ENCODE assay signal across 12 mouse cellular contexts in genomic region chr7:24445266-24445926, GRCm38 (mm10). TPM values are rescaled to one million over a fixed set of nuclear protein-coding genes. Genes with fewer than 3 reads are reported as not detected.
DNase-seq lines count a peak whose midpoint lies in the region; ATAC-seq and TF ChIP-seq lines count a peak whose summit lies in the region.
"Had no signal": no experiment of that assay in that cellular context is flagged by ENCODE, and none has a peak within 500 bp of the region (broad histone marks: within the 10 kb centered on the region; RNA-seq: fewer than 3 reads in every experiment).

No protein-coding gene starts in this region.

- peak; percentile 25 for DNase-seq in 416B (ENCODE audit: low read depth)
- DNase-seq in lung, postnatal 0 days (ENCODE audit: low spot score), result peak; percentile 31
- peak; percentile 63 for DNase-seq in spleen, adult 12 weeks (ENCODE audit: low spot score)
- DNase-seq in forebrain, embryonic 14.5 days (ENCODE audit: low spot score), result no peak
- no peak for DNase-seq in testis, postnatal 10 days (ENCODE audit: low spot score)
- DNase-seq: cerebellum, adult 11 months; gastrocnemius, postnatal 14 days had no signal

- no peak overlapping the region for H3K9ac ChIP-seq in lung, postnatal 0 days (replicated peaks; ENCODE audit: low read depth)
- no peak overlapping the region for H3K9ac ChIP-seq in hindbrain, embryonic 12.5 days
- H3K9ac ChIP-seq in forebrain, embryonic 14.5 days (ENCODE audit: low read length), result no peak overlapping the region
- H3K9ac ChIP-seq: kidney, embryonic 15.5 days; liver, embryonic 15.5 days had no signal

- H3K4me1 ChIP-seq in lung, postnatal 0 days (ENCODE audit: insufficient read depth, low read depth, low read length), result 0 out of 2 replicates have a peak, but pooled peaks cover under 1% of the 10 kb centered on the region
- no peaks in the 10 kb centered on the region for H3K4me1 ChIP-seq in hindbrain, embryonic 12.5 days
- no peaks in the 10 kb centered on the region for H3K4me1 ChIP-seq in forebrain, embryonic 14.5 days (ENCODE audit: control insufficient read depth, insufficient read depth, low read length)

- no peak for TF ChIP-seq EP300 in lung, postnatal 0 days (IDR thresholded peaks at IDR 0.05)

- H3K4me3 ChIP-seq in lung, postnatal 0 days (ENCODE audit: low read depth, low read length), result no peak overlapping the region
- H3K4me3 ChIP-seq in hindbrain, embryonic 12.5 days, result no peak overlapping the region
- H3K4me3 ChIP-seq in forebrain, embryonic 14.5 days (ENCODE audit: low read depth, low read length), result no peak overlapping the region
- H3K4me3 ChIP-seq: kidney, embryonic 15.5 days; liver, embryonic 15.5 days had no signal

- no peak overlapping the region for H3K4me2 ChIP-seq in lung, postnatal 0 days (replicated peaks; ENCODE audit: low read depth, low read length)
- no peak overlapping the region for H3K4me2 ChIP-seq in hindbrain, embryonic 12.5 days (replicated peaks)
- no peak overlapping the region for H3K4me2 ChIP-seq in forebrain, embryonic 14.5 days (ENCODE audit: low read length)
- H3K4me2 ChIP-seq: kidney, embryonic 15.5 days; liver, embryonic 15.5 days had no signal

- no peak for TF ChIP-seq CTCF in lung, postnatal 0 days (IDR thresholded peaks at IDR 0.05)

- ATAC-seq in CD4-positive, CD25-positive, alpha-beta regulatory T cell, adult 4 months, result peak; percentile 31
- ATAC-seq in lung, postnatal 0 days, result no peak
- no peak for ATAC-seq in hindbrain, embryonic 12.5 days (ENCODE audit: low FRiP score)
- ATAC-seq in forebrain, embryonic 14.5 days, result no peak

- no peak overlapping the region for H3K27ac ChIP-seq in lung, postnatal 0 days (ENCODE audit: low read length)
- H3K27ac ChIP-seq in hindbrain, embryonic 12.5 days, result no peak overlapping the region
- no peak overlapping the region for H3K27ac ChIP-seq in forebrain, embryonic 14.5 days (ENCODE audit: low read depth, low read length)
- H3K27ac ChIP-seq: kidney, embryonic 15.5 days; liver, embryonic 15.5 days had no signal

- H3K9me3 ChIP-seq in lung, postnatal 0 days (ENCODE audit: low read length), result no peaks in the 10 kb centered on the region
- H3K9me3 ChIP-seq in hindbrain, embryonic 12.5 days (replicated peaks), result no peaks in the 10 kb centered on the region
- no peaks in the 10 kb centered on the region for H3K9me3 ChIP-seq in forebrain, embryonic 14.5 days (replicated peaks; ENCODE audit: control insufficient read depth, low read length)
- H3K9me3 ChIP-seq: kidney, embryonic 15.5 days; liver, embryonic 15.5 days had no signal

- 81% methylated on average over 9 of the region's 9 CpGs for WGBS in lung, postnatal 0 days
- 91% methylated on average over 9 of the region's 9 CpGs for WGBS in hindbrain, embryonic 12.5 days
- 91% methylated on average over 9 of the region's 9 CpGs for WGBS in forebrain, embryonic 14.5 days

- H3K36me3 ChIP-seq in lung, postnatal 0 days (ENCODE audit: insufficient read depth, low read length), result no peaks in the 10 kb centered on the region
- H3K36me3 ChIP-seq in hindbrain, embryonic 12.5 days, result no peaks in the 10 kb centered on the region
- H3K36me3 ChIP-seq in forebrain, embryonic 14.5 days (ENCODE audit: control insufficient read depth, insufficient read depth, low read length), result no peaks in the 10 kb centered on the region
- H3K36me3 ChIP-seq: kidney, embryonic 15.5 days; liver, embryonic 15.5 days had no signal

- H3K27me3 ChIP-seq in lung, postnatal 0 days (replicated peaks; ENCODE audit: insufficient read depth, low read length), result no peaks in the 10 kb centered on the region
- no peaks in the 10 kb centered on the region for H3K27me3 ChIP-seq in hindbrain, embryonic 12.5 days
- no peaks in the 10 kb centered on the region for H3K27me3 ChIP-seq in forebrain, embryonic 14.5 days (replicated peaks; ENCODE audit: control insufficient read depth, insufficient read depth, low read length)
- H3K27me3 ChIP-seq: kidney, embryonic 15.5 days; liver, embryonic 15.5 days had no signal

RNA-seq across cellular contexts. Expression of gene Irgc1, which starts 6.7 kb away (rescaled TPM):
- under 1 TPM; 0.35 to 0.56 TPM for polyA plus RNA-seq in CD4-positive, CD25-positive, alpha-beta regulatory T cell, adult 4 months (2017; shearing (Covaris generic))
- 0.24 and 0.29 TPM in 2 replicates for polyA plus RNA-seq in lung, postnatal 0 days (2015; fragmentation: Nextera tagmentation; extraction: Ambion mirVana)
- not detected in 2 replicates for polyA plus RNA-seq in hindbrain, embryonic 12.5 days (2016; fragmentation: Nextera tagmentation; extraction: Ambion mirVana)
- not detected in 2 replicates for polyA plus RNA-seq in forebrain, embryonic 14.5 days (2014; fragmentation: Nextera tagmentation; extraction: Ambion mirVana)
- polyA plus RNA-seq: heart, postnatal 0 days; kidney, embryonic 15.5 days had no signal

RNA-seq across cellular contexts. Expression of gene Plaur, which starts 16.9 kb away (rescaled TPM):
- 1 to 10 TPM in 1 of 2 experiments, under 1 TPM in 1; 0.66 to 5.8 TPM for polyA plus RNA-seq in CD4-positive, CD25-positive, alpha-beta regulatory T cell, adult 4 months (2017; shearing (Covaris generic))
- 65.8 and 72.0 TPM in 2 replicates for polyA plus RNA-seq in lung, postnatal 0 days (2015; fragmentation: Nextera tagmentation; extraction: Ambion mirVana)
- 0.59 and 0.95 TPM in 2 replicates for polyA plus RNA-seq in hindbrain, embryonic 12.5 days (2016; fragmentation: Nextera tagmentation; extraction: Ambion mirVana)
- 1.4 and 2.0 TPM in 2 replicates for polyA plus RNA-seq in forebrain, embryonic 14.5 days (2014; fragmentation: Nextera tagmentation; extraction: Ambion mirVana)

RNA-seq across cellular contexts. Expression of gene Cadm4, which starts 36.4 kb away (rescaled TPM):
- not detected for polyA plus RNA-seq in CD4-positive, CD25-positive, alpha-beta regulatory T cell, adult 4 months (2017; shearing (Covaris generic))
- 1.7 and 1.9 TPM in 2 replicates for polyA plus RNA-seq in lung, postnatal 0 days (2015; fragmentation: Nextera tagmentation; extraction: Ambion mirVana)
- polyA plus RNA-seq in hindbrain, embryonic 12.5 days (2016; fragmentation: Nextera tagmentation; extraction: Ambion mirVana), result 41.3 and 42.3 TPM in 2 replicates
- polyA plus RNA-seq in forebrain, embryonic 14.5 days (2014; fragmentation: Nextera tagmentation; extraction: Ambion mirVana), result 26.3 and 29.0 TPM in 2 replicates

RNA-seq across cellular contexts. Expression of gene Smg9, which starts 46.0 kb away (rescaled TPM):
- polyA plus RNA-seq in CD4-positive, CD25-positive, alpha-beta regulatory T cell, adult 4 months (2017; shearing (Covaris generic)), result 10 to 100 TPM; 27.9 to 29.4 TPM
- 15.2 and 16.4 TPM in 2 replicates for polyA plus RNA-seq in lung, postnatal 0 days (2015; fragmentation: Nextera tagmentation; extraction: Ambion mirVana)
- 28.9 and 29.5 TPM in 2 replicates for polyA plus RNA-seq in hindbrain, embryonic 12.5 days (2016; fragmentation: Nextera tagmentation; extraction: Ambion mirVana)
- polyA plus RNA-seq in forebrain, embryonic 14.5 days (2014; fragmentation: Nextera tagmentation; extraction: Ambion mirVana), result 23.4 and 26.1 TPM in 2 replicates

Comparison
In these comparisons a context has a peak if more than half of its experiments do, and no peak if none do; other contexts are left out.
1. DNase-seq: peak in 416B (single experiment), lung, postnatal 0 days (single experiment) and spleen, adult 12 weeks (single experiment); none in forebrain, embryonic 14.5 days (single experiment) and testis, postnatal 10 days (single experiment).